14 mouse cellular contexts compared by ENCODE assay signal in genomic region chr1:132201936-132202335, GRCm38 (mm10). TPM values are rescaled to one million over a fixed set of nuclear protein-coding genes. Genes with fewer than 3 reads are reported as not detected.
DNase-seq lines count a peak whose midpoint lies in the region; ATAC-seq and TF ChIP-seq lines count a peak whose summit lies in the region.
"Had no signal": no experiment of that assay in that cellular context is flagged by ENCODE, and none has a peak within 500 bp of the region (broad histone marks: within the 10 kb centered on the region; RNA-seq: fewer than 3 reads in every experiment).

No protein-coding gene starts in this region.

- no peaks in the 10 kb centered on the region for H3K9me3 ChIP-seq in forebrain, embryonic 10.5 days
- H3K9me3 ChIP-seq in hindbrain, postnatal 0 days (ENCODE audit: low read length) = no peaks in the 10 kb centered on the region
- no peaks in the 10 kb centered on the region for H3K9me3 ChIP-seq in midbrain, postnatal 0 days (ENCODE audit: low read length)

- WGBS in forebrain, embryonic 10.5 days = 61% methylated on average over 2 of the region's 2 CpGs
- WGBS in hindbrain, postnatal 0 days = 46% methylated on average over 2 of the region's 2 CpGs
- 42% methylated on average over 2 of the region's 2 CpGs for WGBS in midbrain, postnatal 0 days

- H3K4me1 ChIP-seq in forebrain, embryonic 10.5 days = peaks cover 89% of the 10 kb centered on the region
- peaks cover 10% of the 10 kb centered on the region for H3K4me1 ChIP-seq in hindbrain, postnatal 0 days (ENCODE audit: insufficient read depth, low read length)
- H3K4me1 ChIP-seq in midbrain, postnatal 0 days (ENCODE audit: insufficient read depth, low read length) = peaks cover 20% of the 10 kb centered on the region; the same call in 1 of the 2 replicates

- H3K4me2 ChIP-seq in hindbrain, postnatal 0 days (ENCODE audit: low read depth, low read length) = peak overlapping the region; percentile 53
- H3K4me2 ChIP-seq in midbrain, postnatal 0 days (ENCODE audit: low read depth, low read length, poor library complexity, severe bottlenecking) = no peak overlapping the region; the same call in 1 of the 2 replicates

- H3K9ac ChIP-seq in hindbrain, postnatal 0 days (replicated peaks; ENCODE audit: low read length) = peak overlapping the region; percentile 50; the same call in 1 of the 2 replicates
- peak overlapping the region; percentile 42 for H3K9ac ChIP-seq in midbrain, postnatal 0 days (replicated peaks; ENCODE audit: low read length, poor library complexity, severe bottlenecking)

- DNase-seq in left cerebral cortex, adult 2 months (ENCODE audit: extremely low spot score in 1 of 2, low spot score in 2 of 2) = no peak
- no peak for DNase-seq in left cerebral cortex, postnatal 25 days (ENCODE audit: low spot score in 2 of 2)
- no peak for DNase-seq in forebrain, embryonic 10.5 days (ENCODE audit: extremely low spot score, low spot score)
- DNase-seq in hindbrain, postnatal 0 days (ENCODE audit: low spot score) = no peak
- DNase-seq in midbrain, postnatal 0 days (ENCODE audit: low spot score) = no peak
- DNase-seq in left cerebral cortex, postnatal 4 days = no peak
- DNase-seq in heart, adult 9 months (ENCODE audit: low spot score in 2 of 2) = no peak
- no peak for DNase-seq in cerebellum, adult 11 months
- DNase-seq: heart, postnatal 36 days had no signal

- H3K4me3 ChIP-seq in left cerebral cortex, adult 2 months = peak overlapping the region; percentile 40
- peak overlapping the region; percentile 41; the same call in 1 of the 2 replicates for H3K4me3 ChIP-seq in forebrain, embryonic 10.5 days
- no peak overlapping the region for H3K4me3 ChIP-seq in hindbrain, postnatal 0 days (ENCODE audit: low read length)
- peak overlapping the region; percentile 24; the same call in 1 of the 2 replicates for H3K4me3 ChIP-seq in midbrain, postnatal 0 days (ENCODE audit: low read depth, low read length)

- peak overlapping the region; percentile 96 for H3K27ac ChIP-seq in left cerebral cortex, adult 2 months
- peak overlapping the region; percentile 100 for H3K27ac ChIP-seq in forebrain, embryonic 10.5 days
- peak overlapping the region; percentile 62; the same call in 1 of the 2 replicates for H3K27ac ChIP-seq in hindbrain, postnatal 0 days
- H3K27ac ChIP-seq in midbrain, postnatal 0 days (ENCODE audit: low read depth, low read length) = peak overlapping the region; percentile 73

- peaks cover 58% of the 10 kb centered on the region for H3K27me3 ChIP-seq in forebrain, embryonic 10.5 days (ENCODE audit: poor library complexity, severe bottlenecking)
- no peaks in the 10 kb centered on the region for H3K27me3 ChIP-seq in hindbrain, postnatal 0 days (ENCODE audit: insufficient read depth, low read length)
- H3K27me3 ChIP-seq in midbrain, postnatal 0 days (ENCODE audit: insufficient read depth, low read length) = no peaks in the 10 kb centered on the region

- H3K36me3 ChIP-seq in forebrain, embryonic 10.5 days (replicated peaks) = peaks cover 18% of the 10 kb centered on the region
- no peaks in the 10 kb centered on the region for H3K36me3 ChIP-seq in hindbrain, postnatal 0 days (ENCODE audit: insufficient read depth, low read length)
- H3K36me3 ChIP-seq in midbrain, postnatal 0 days (ENCODE audit: insufficient read depth, low read length) = no peaks in the 10 kb centered on the region

- intact Hi-C loops in left cerebral cortex, adult 2 months (cut with DNase I) = no loop called here
- intact Hi-C loops in left cerebral cortex, postnatal 25 days (cut with DNase I) = no loop called here
- intact Hi-C loops in left cerebral cortex, postnatal 4 days (cut with DNase I) = no loop called here

- ATAC-seq in hindbrain, postnatal 0 days = no peak
- ATAC-seq in midbrain, postnatal 0 days (ENCODE audit: low FRiP score) = no peak
- ATAC-seq: lung, postnatal 0 days had no signal

- no peak for TF ChIP-seq CTCF in left cerebral cortex, adult 2 months (IDR thresholded peaks at IDR 0.05)
- TF ChIP-seq CTCF in hindbrain, postnatal 0 days (IDR thresholded peaks at IDR 0.05; ENCODE audit: low read depth) = no peak
- no peak for TF ChIP-seq CTCF in midbrain, postnatal 0 days (IDR thresholded peaks at IDR 0.05)

RNA-seq across cellular contexts. Expression of gene AC124108.1, which starts 10.7 kb away (rescaled TPM):
- total RNA-seq in left cerebral cortex, adult 2 months (2021) = 1 to 10 TPM; 4.3 to 6.1 TPM
- total RNA-seq in left cerebral cortex, postnatal 25 days (2021) = 1 to 10 TPM; 4.7 to 5.8 TPM
- 1.8 and 3.3 TPM in 2 replicates for polyA plus RNA-seq in forebrain, embryonic 10.5 days (2016; fragmentation: Nextera tagmentation; extraction: Ambion mirVana)
- total RNA-seq in hindbrain, postnatal 0 days (2014; rRNA removed) = 2.0 and 4.8 TPM in 2 replicates
- 0.50 and 0.70 TPM in 2 replicates for polyA plus RNA-seq in hindbrain, postnatal 0 days (2015; fragmentation: Nextera tagmentation; extraction: Ambion mirVana)
- total RNA-seq in midbrain, postnatal 0 days (2014; rRNA removed) = 3.9 and 6.9 TPM in 2 replicates
- 0.50 and 0.54 TPM in 2 replicates for polyA plus RNA-seq in midbrain, postnatal 0 days (2015; fragmentation: Nextera tagmentation; extraction: Ambion mirVana)
- 1 to 10 TPM; 3.6 to 4.2 TPM for total RNA-seq in left cerebral cortex, postnatal 4 days (2021)
- total RNA-seq: adrenal gland, adult 18-20 months; granulocyte monocyte progenitor cell, adult 5-6 weeks; heart, postnatal 36 days had no signal
- polyA plus RNA-seq: lung, postnatal 0 days had no signal

RNA-seq across cellular contexts. Expression of gene Lemd1, which starts 10.7 kb away (rescaled TPM):
- 1 to 10 TPM; 3.9 to 6.8 TPM for total RNA-seq in left cerebral cortex, adult 2 months (2021)
- 1 to 10 TPM; 4.2 to 7.3 TPM for total RNA-seq in left cerebral cortex, postnatal 25 days (2021)
- 4.1 and 4.2 TPM in 2 replicates for polyA plus RNA-seq in forebrain, embryonic 10.5 days (2016; fragmentation: Nextera tagmentation; extraction: Ambion mirVana)
- 10.9 and 16.6 TPM in 2 replicates for total RNA-seq in hindbrain, postnatal 0 days (2014; rRNA removed)
- polyA plus RNA-seq in hindbrain, postnatal 0 days (2015; fragmentation: Nextera tagmentation; extraction: Ambion mirVana) = 7.9 and 9.0 TPM in 2 replicates
- 9.3 and 12.6 TPM in 2 replicates for total RNA-seq in midbrain, postnatal 0 days (2014; rRNA removed)
- 11.3 and 12.6 TPM in 2 replicates for polyA plus RNA-seq in midbrain, postnatal 0 days (2015; fragmentation: Nextera tagmentation; extraction: Ambion mirVana)
- total RNA-seq in left cerebral cortex, postnatal 4 days (2021) = 10 to 100 TPM in 1 of 2 experiments, 1 to 10 TPM in 1; 8.8 to 10.1 TPM
- total RNA-seq: granulocyte monocyte progenitor cell, adult 5-6 weeks; heart, postnatal 36 days had no signal
- polyA plus RNA-seq: lung, postnatal 0 days had no signal

RNA-seq across cellular contexts. Expression of gene Gm10188, which starts 27.6 kb away (rescaled TPM):
- total RNA-seq in left cerebral cortex, adult 2 months (2021) = not detected
- total RNA-seq in left cerebral cortex, postnatal 25 days (2021) = not detected
- polyA plus RNA-seq in forebrain, embryonic 10.5 days (2016; fragmentation: Nextera tagmentation; extraction: Ambion mirVana) = not detected in 2 replicates
- not detected in 2 replicates for total RNA-seq in hindbrain, postnatal 0 days (2014; rRNA removed)
- polyA plus RNA-seq in hindbrain, postnatal 0 days (2015; fragmentation: Nextera tagmentation; extraction: Ambion mirVana) = 0.28 TPM in 1 of 2 replicates, not detected in the other
- not detected in 2 replicates for total RNA-seq in midbrain, postnatal 0 days (2014; rRNA removed)
- 0.22 TPM in 1 of 2 replicates, not detected in the other for polyA plus RNA-seq in midbrain, postnatal 0 days (2015; fragmentation: Nextera tagmentation; extraction: Ambion mirVana)
- total RNA-seq in left cerebral cortex, postnatal 4 days (2021) = not detected
- total RNA-seq: adrenal gland, adult 18-20 months; granulocyte monocyte progenitor cell, adult 5-6 weeks; heart, postnatal 36 days had no signal
- polyA plus RNA-seq: kidney, embryonic 16.5 days; lung, postnatal 0 days; stomach, embryonic 16.5 days had no signal
